Mouse (Mus musculus) adrenal gland (tissue): ENCODE measurements around the gene Mrpl42.
"Not testable (repeated sequence)": the region's sequence is repeated elsewhere in the genome, so short reads cannot be mapped to it uniquely, and the experiment has no call there.

Experiments used
- intact Hi-C: fragments of 180-260 bp; cut with DNase I; formaldehyde crosslinking; loops from one replicate; pipeline ENCODE4 v1.15.1; 2025
- long read RNA-seq, 2 experiments: library from polyadenylated mRNA; unstranded; transcript quantifications; one replicate each; pipeline ENCODE4 v2.0.0; 2020; ENCODE audit warnings: borderline replicate concordance in 1 of 2; ENCODE audit not compliant: insufficient replicate concordance in 1 of 2

Gene Mrpl42
- long read RNA-seq, experiment 1, transcript Mrpl42-203 (6 exons, 661 nt): major isoform, 122 of 165 reads
- long read RNA-seq, experiment 1, partial matches to known transcripts: 29 of 165 reads
- long read RNA-seq, experiment 1, other reads (novel, unspliced or antisense): 12 of 165 reads
- long read RNA-seq, experiment 2, transcript Mrpl42-202 (5 exons, 455 nt): minor isoform, 8 of 202 reads
- long read RNA-seq, experiment 2, transcript Mrpl42-203 (6 exons, 661 nt): major isoform, 154 of 202 reads
- long read RNA-seq, experiment 2, partial matches to known transcripts: 31 of 202 reads
- long read RNA-seq, experiment 2, other reads (novel, unspliced or antisense): 7 of 202 reads

- intact Hi-C loops: no loop called here
These were observed at the start of gene Mrpl42 for GRCm38 (mm10) chr10:95501463-95502081. Gene Mrpl42, minus strand, starts transcription at chr10:95501940.

- intact Hi-C loops: loop anchor here (2.0 to 10.0 kb wide), 2 partner anchors 308 to 484 kb away; no protein-coding TSS in a partner anchor
These were observed 48.8 kb upstream of the Mrpl42 start for GRCm38 (mm10) chr10:95550506-95550905.

- intact Hi-C loops: not testable (repeated sequence)
These were observed 47.3 kb upstream of the Mrpl42 start for GRCm38 (mm10) chr10:95549080-95549479.

- intact Hi-C loops: no loop called here
These were observed 46.5 kb upstream of the Mrpl42 start for GRCm38 (mm10) chr10:95548154-95548826.

- intact Hi-C loops: no loop called here
These were observed 44.4 kb upstream of the Mrpl42 start for GRCm38 (mm10) chr10:95546178-95546577.

GRCm38 (mm10) chr10:95545051-95545450 lies 43.3 kb upstream of the Mrpl42 start:
- intact Hi-C loops: no loop called here

- intact Hi-C loops: no loop called here
These were observed 42.9 kb upstream of the Mrpl42 start for GRCm38 (mm10) chr10:95544651-95545050.

GRCm38 (mm10) chr10:95544004-95544403 lies 42.3 kb upstream of the Mrpl42 start:
- intact Hi-C loops: no loop called here

- intact Hi-C loops: no loop called here
These were observed 41.6 kb upstream of the Mrpl42 start for GRCm38 (mm10) chr10:95543377-95543776.

GRCm38 (mm10) chr10:95542916-95543315 lies 41.2 kb upstream of the Mrpl42 start:
- intact Hi-C loops: no loop called here

- intact Hi-C loops: no loop called here
These were observed 38.1 kb upstream of the Mrpl42 start for GRCm38 (mm10) chr10:95539841-95540240.

- intact Hi-C loops: no loop called here
These were observed 37.5 kb upstream of the Mrpl42 start for GRCm38 (mm10) chr10:95539260-95539659.

- intact Hi-C loops: no loop called here
These were observed 34.4 kb upstream of the Mrpl42 start for GRCm38 (mm10) chr10:95536222-95536541.

GRCm38 (mm10) chr10:95535399-95536221 lies 33.9 kb upstream of the Mrpl42 start:
- intact Hi-C loops: no loop called here

GRCm38 (mm10) chr10:95533382-95533781 lies 31.6 kb upstream of the Mrpl42 start:
- intact Hi-C loops: no loop called here

GRCm38 (mm10) chr10:95532916-95533315 lies 31.2 kb upstream of the Mrpl42 start:
- intact Hi-C loops: no loop called here

GRCm38 (mm10) chr10:95530551-95531121 lies 28.9 kb upstream of the Mrpl42 start:
- intact Hi-C loops: no loop called here

GRCm38 (mm10) chr10:95526495-95527122 lies 24.9 kb upstream of the Mrpl42 start:
- intact Hi-C loops: no loop called here

GRCm38 (mm10) chr10:95525871-95526270 lies 24.1 kb upstream of the Mrpl42 start:
- intact Hi-C loops: no loop called here

GRCm38 (mm10) chr10:95525037-95525675 lies 23.4 kb upstream of the Mrpl42 start:
- intact Hi-C loops: no loop called here
